Mouse (Mus musculus): ENCODE measurements at regions not wholly inside any gene's neighbourhood (a gene's known extent, or its start where the extent isn't known, plus 50 kb on each side); places are given as distances from the start of the nearest gene placed in this dataset.

DNA sequence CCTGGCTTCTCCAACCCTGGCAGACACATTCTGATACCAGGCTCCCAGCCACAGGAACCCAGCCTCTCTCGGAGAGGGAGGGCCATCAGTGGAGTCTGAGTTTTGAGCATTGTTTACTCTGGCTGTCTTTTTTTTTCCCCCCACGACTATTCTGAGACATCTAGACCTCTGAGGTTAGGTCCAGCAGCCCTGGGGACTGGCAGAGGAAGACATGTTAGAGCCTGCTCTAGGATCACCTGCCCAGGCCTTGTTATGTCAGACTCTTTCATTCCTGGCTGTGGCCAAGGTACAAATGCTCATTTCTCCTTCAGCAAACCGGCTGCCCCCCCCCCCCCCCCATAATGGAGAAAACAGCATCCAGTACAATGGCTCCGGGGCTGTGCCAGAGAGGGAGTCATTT, 291.4 kb downstream of the CK137956 start:
- TF ChIP-seq CTCF (conservative IDR thresholded peaks at IDR 0.05 in 1 of 2, IDR thresholded peaks at IDR 0.05 in 1 of 2; ENCODE audit: low read depth in 2 of 2, low read length in 2 of 2) (no peak), MEF2A (IDR thresholded peaks at IDR 0.05; ENCODE audit: borderline replicate concordance, low read depth, low read length) (no peak), MXI1 (IDR thresholded peaks at IDR 0.05; ENCODE audit: low read depth, low read length) (no peak), PAX5 (IDR thresholded peaks at IDR 0.05; ENCODE audit: low read length) (no peak), ELF1 (IDR thresholded peaks at IDR 0.05; ENCODE audit: low read depth, low read length) (no peak), MYC (IDR thresholded peaks at IDR 0.05; ENCODE audit: low read depth, low read length) (no peak), EP300 (IDR thresholded peaks at IDR 0.05; ENCODE audit: low read length) (no peak), ETS1 (conservative IDR thresholded peaks at IDR 0.05; ENCODE audit: low read depth, low read length) (no peak), CHD2 (IDR thresholded peaks at IDR 0.05; ENCODE audit: low read length) (no peak), POLR2A (IDR thresholded peaks at IDR 0.05; ENCODE audit: low read depth, low read length) (no peak), HCFC1 (IDR thresholded peaks at IDR 0.05; ENCODE audit: low read depth, low read length) (no peak), USF1 (IDR thresholded peaks at IDR 0.05; ENCODE audit: low read depth, low read length) (no peak), USF2 (conservative IDR thresholded peaks at IDR 0.05; ENCODE audit: low read depth, low read length) (no peak)

Data from CH12.LX (cell line).